Mouse (Mus musculus) CH12.LX (cell line): ENCODE measurements around the gene Trappc2l. TPM values are rescaled to one million over a fixed set of nuclear protein-coding genes. Genes with fewer than 3 reads are reported as not detected.
"Not testable (repeated sequence)": the region's sequence is repeated elsewhere in the genome, so short reads cannot be mapped to it uniquely, and the experiment has no call there.

ENCODE experiments used
- DNase-seq: peaks from one replicate; pipeline ENCODE4 v3.0.0-alpha.2; 2013; ENCODE audit errors: extremely low read depth
- H3K27ac ChIP-seq: 2 replicates; pipeline ENCODE4 v1.5.1; 2012; ENCODE audit warnings: low read depth, mild to moderate bottlenecking, control low read depth, moderate library complexity; ENCODE audit not compliant: insufficient read depth
- H3K27me3 ChIP-seq: replicated peaks from 2 replicates; pipeline ENCODE3; 2012; ENCODE audit warnings: inconsistent platforms
- H3K36me3 ChIP-seq, 2 experiments: replicated peaks in 1 of 2; 2 replicates each; pipeline versions ENCODE3 to v1.6.1; 2012; ENCODE audit warnings: inconsistent platforms in 1 of 2, low read length in 1 of 2, mild to moderate bottlenecking in 1 of 2, mixed read lengths in 1 of 2, moderate library complexity in 1 of 2; ENCODE audit not compliant: control insufficient read depth in 1 of 2, insufficient read depth in 1 of 2
- H3K4me1 ChIP-seq, 2 experiments: 2 replicates each; pipeline ENCODE4 v1.6.1; 2012; ENCODE audit warnings: inconsistent platforms in 1 of 2, moderate library complexity in 1 of 2; ENCODE audit not compliant: insufficient read depth in 2 of 2, control insufficient read depth in 1 of 2
- H3K4me2 ChIP-seq: 2 replicates; pipeline ENCODE4 v1.6.1; 2012; ENCODE audit warnings: low read depth, mild to moderate bottlenecking, control low read depth; ENCODE audit not compliant: poor library complexity, insufficient read depth, severe bottlenecking
- H3K4me3 ChIP-seq, 3 experiments: fragments of 150-350 bp in 1 of 3; sonication (generic) in 1 of 3; replicated peaks in 1 of 3; 2 replicates each; pipeline versions ENCODE3 to v1.5.1; 2011 to 2012; ENCODE audit warnings: low read depth in 2 of 3, low read length in 2 of 3, mild to moderate bottlenecking in 2 of 3, moderate library complexity in 2 of 3, control low read depth in 1 of 3, improper control_type of control experiment in 1 of 3, inconsistent platforms in 1 of 3, mixed read lengths in 1 of 3; ENCODE audit not compliant: poor library complexity in 1 of 3
- H3K79me2 ChIP-seq: replicated peaks from 2 replicates; pipeline ENCODE4 v1.6.1; 2012; ENCODE audit warnings: mild to moderate bottlenecking, moderate library complexity; ENCODE audit not compliant: control insufficient read depth, poor library complexity, insufficient read depth, severe bottlenecking; ENCODE audit errors: extremely low read depth
- H3K9ac ChIP-seq: 2 replicates; pipeline ENCODE4 v1.6.1; 2012; ENCODE audit warnings: low read depth, mild to moderate bottlenecking, control low read depth, moderate library complexity; ENCODE audit not compliant: insufficient read depth
- H3K9me3 ChIP-seq: replicated peaks from 2 replicates; pipeline ENCODE3; 2012; ENCODE audit warnings: low read length, inconsistent platforms, mixed read lengths
- BHLHE40 ChIP-seq: IDR thresholded peaks from 2 replicates; pipeline ENCODE4 v1.6.1; 2011; ENCODE audit warnings: mild to moderate bottlenecking, low read depth, low read length, improper control_type of control experiment
- CHD2 ChIP-seq: IDR thresholded peaks from 2 replicates; pipeline ENCODE4 v1.6.1; 2011; ENCODE audit warnings: low read length, improper control_type of control experiment
- ELF1 ChIP-seq: IDR thresholded peaks from 2 replicates; pipeline ENCODE4 v1.6.1; 2014; ENCODE audit warnings: low read depth, mild to moderate bottlenecking, inconsistent platforms, low read length, improper control_type of control experiment
- ETS1 ChIP-seq: conservative IDR thresholded peaks from 2 replicates; pipeline ENCODE4 v1.6.1; 2012; ENCODE audit warnings: low read depth, mild to moderate bottlenecking, inconsistent platforms, low read length, improper control_type of control experiment, moderate library complexity
- GABPA ChIP-seq: IDR thresholded peaks from 2 replicates; pipeline ENCODE4 v1.6.1; 2012; ENCODE audit warnings: low read depth, low read length, improper control_type of control experiment, inconsistent platforms; ENCODE audit not compliant: insufficient replicate concordance
- HCFC1 ChIP-seq: IDR thresholded peaks from 2 replicates; pipeline ENCODE4 v1.6.1; 2012; ENCODE audit warnings: low read depth, mild to moderate bottlenecking, inconsistent platforms, low read length, improper control_type of control experiment
- JUN ChIP-seq: IDR thresholded peaks from 2 replicates; pipeline ENCODE4 v1.6.1; 2011; ENCODE audit warnings: low read depth, mild to moderate bottlenecking, low read length, improper control_type of control experiment, moderate library complexity; ENCODE audit not compliant: insufficient read depth
- MEF2A ChIP-seq: IDR thresholded peaks from 2 replicates; pipeline ENCODE4 v1.6.1; 2014; ENCODE audit warnings: low read depth, mild to moderate bottlenecking, inconsistent platforms, low read length, improper control_type of control experiment, borderline replicate concordance
- MYC ChIP-seq: IDR thresholded peaks from 2 replicates; pipeline ENCODE4 v1.6.1; 2011; ENCODE audit warnings: low read depth, mild to moderate bottlenecking, improper control_type of control experiment, low read length
- NRF1 ChIP-seq: IDR thresholded peaks from 2 replicates; pipeline ENCODE4 v1.6.1; 2014; ENCODE audit warnings: low read depth, mild to moderate bottlenecking, inconsistent platforms, low read length, improper control_type of control experiment, moderate library complexity
- POLR2A ChIP-seq: IDR thresholded peaks from 2 replicates; pipeline ENCODE4 v1.6.1; 2011; ENCODE audit warnings: low read depth, mild to moderate bottlenecking, improper control_type of control experiment, low read length
- UBTF ChIP-seq: IDR thresholded peaks from 2 replicates; pipeline ENCODE4 v1.6.1; 2012; ENCODE audit warnings: low read depth, mild to moderate bottlenecking, inconsistent platforms, low read length, improper control_type of control experiment, moderate library complexity
- ZNF384 ChIP-seq: IDR thresholded peaks from 2 replicates; pipeline ENCODE4 v1.6.1; 2012; ENCODE audit warnings: low read depth, low read length, improper control_type of control experiment, inconsistent platforms
- dilution Hi-C: fragments of 300-500 bp; cut with MboI; formaldehyde crosslinking; loops from 2 replicates; pipeline ENCODE4 v1.14.3; 2020; ENCODE audit warnings: low sequenced_read_pairs; ENCODE audit not compliant: extremely low pct_unique_long_range_greater_than_20kb, extremely low pct_ligation_motif_present
- in situ Hi-C: fragments of 300-500 bp; cut with MboI; formaldehyde crosslinking; loops from 3 replicates; pipeline ENCODE4 v1.14.3; 2019; ENCODE audit warnings: low sequenced_read_pairs, low pct_ligation_motif_present, low pct_unique_long_range_greater_than_20kb, mixed read lengths
- polyA plus RNA-seq: library from polyadenylated mRNA; unstranded; fragments of >175 nt; gene quantifications from 2 replicates; pipeline ENCODE4 v1.2.1, GENCODE M21; 2012; ENCODE audit warnings: low read depth; ENCODE audit not compliant: insufficient read length
- total RNA-seq, 2 experiments: library from RNA; depleted of rRNA; stranded (reverse); fragments of 300-350 nt in 1 of 2; fragments of >200 nt in 1 of 2; gene quantifications; 2 replicates each; pipeline ENCODE4 v1.2.3; 2012 to 2014

Gene Trappc2l
- total and polyA plus RNA-seq, 3 experiments, result 15.7 to 67.0 (median 36.0) TPM

DNA sequence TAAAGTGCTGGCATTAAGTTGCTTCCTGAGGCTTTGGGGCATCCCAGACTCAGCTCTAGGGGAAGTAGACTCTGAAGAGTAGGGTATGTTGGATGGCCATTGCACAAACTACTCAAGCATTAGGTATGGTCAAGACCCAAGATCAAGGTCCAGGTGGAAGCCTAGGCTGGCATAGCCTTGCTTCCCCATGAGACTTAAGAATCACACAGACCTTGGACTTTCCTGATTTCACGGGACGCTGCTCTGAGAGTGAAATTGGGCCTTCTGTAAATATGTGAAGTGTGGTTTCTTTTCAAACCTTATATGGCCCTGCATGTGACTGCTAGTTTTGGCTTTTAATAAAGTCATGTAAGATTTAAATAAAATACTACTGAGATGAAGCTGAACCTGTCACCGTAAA is 38.7 kb upstream of the Trappc2l start:
- no peak overlapping the region for H3K4me2 ChIP-seq
- H3K9me3 ChIP-seq, result no peaks in the 10 kb centered on the region
- H3K9ac ChIP-seq, result no peak overlapping the region
- H3K4me3 ChIP-seq, result no peak overlapping the region
- H3K79me2 ChIP-seq, result peaks cover 30% of the 10 kb centered on the region
- H3K4me1 ChIP-seq, result peaks cover 20 to 52% of the 10 kb centered on the region in 2 experiments
- DNase-seq, result no peak
- H3K27me3 ChIP-seq, result no peaks in the 10 kb centered on the region
- peaks cover 42 to 70% of the 10 kb centered on the region in 2 experiments for H3K36me3 ChIP-seq
- peak overlapping the region; percentile 26; the same call in 1 of the 2 replicates for H3K27ac ChIP-seq
- in situ Hi-C loops, result no loop called here
- dilution Hi-C loops, result no loop called here
- TF ChIP-seq HCFC1, result no peak
- TF ChIP-seq ELF1, result no peak
- no peak for TF ChIP-seq NRF1
- no peak for TF ChIP-seq JUN
- TF ChIP-seq UBTF, result no peak

DNA sequence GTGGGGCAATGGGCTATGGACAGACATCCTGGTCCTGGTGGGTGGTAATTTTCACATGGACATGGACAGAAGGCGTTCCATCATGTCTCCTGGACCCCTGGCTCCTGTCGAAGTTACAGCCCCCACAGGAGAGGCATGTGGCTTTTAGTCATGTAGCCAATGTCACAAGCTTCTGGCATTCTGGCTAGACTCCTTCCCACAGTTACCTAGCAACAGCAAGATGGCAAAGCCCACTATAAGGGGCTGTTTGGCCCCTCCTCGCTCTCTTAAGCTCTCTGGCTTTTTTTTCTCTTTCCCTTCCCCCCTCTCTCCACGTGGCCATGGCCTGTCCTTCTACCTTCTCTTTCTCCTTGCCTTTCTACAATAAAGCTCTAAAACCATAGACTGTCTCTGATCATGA is 38.3 kb upstream of the Trappc2l start:
- H3K4me3 ChIP-seq, H3K9ac ChIP-seq, dilution Hi-C loops, H3K27ac ChIP-seq, H3K9me3 ChIP-seq, H3K4me2 ChIP-seq, DNase-seq, H3K27me3 ChIP-seq, in situ Hi-C loops: not testable (repeated sequence)
- Histone ChIP-seq H3K4me1 (peaks cover 20 to 52% of the 10 kb centered on the region in 2 experiments), H3K79me2 (peaks cover 30% of the 10 kb centered on the region), H3K36me3 (peaks cover 42 to 73% of the 10 kb centered on the region in 2 experiments)
- TF ChIP-seq MYC, result 0 out of 2 replicates have a peak, but pooled peaks have one; percentile 20

DNA sequence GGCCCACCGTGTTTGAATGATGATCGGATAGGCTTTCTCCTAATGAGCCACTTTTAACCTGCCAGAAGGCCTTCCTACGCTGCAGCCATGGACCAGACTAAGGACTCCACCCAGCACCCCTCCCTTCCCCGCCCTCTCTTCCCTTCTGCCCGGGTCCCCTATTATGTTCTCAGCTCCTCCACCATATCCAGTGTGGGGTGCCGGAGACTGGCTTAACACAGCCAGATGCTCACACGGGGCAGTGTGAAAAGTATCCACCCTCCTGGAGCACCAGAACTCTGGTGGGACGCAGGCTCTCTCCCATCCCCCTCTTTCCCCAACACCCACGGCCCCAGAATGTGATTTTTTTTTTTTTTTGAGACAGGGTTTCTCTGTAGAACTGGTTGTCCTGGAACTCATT is 37.9 kb upstream of the Trappc2l start:
- Histone ChIP-seq H3K4me3 (no peak overlapping the region), H3K79me2 (peaks cover 30% of the 10 kb centered on the region), H3K27me3 (no peaks in the 10 kb centered on the region), H3K27ac (no peak overlapping the region), H3K9ac (no peak overlapping the region), H3K4me1 (peaks cover 20 to 52% of the 10 kb centered on the region in 2 experiments), H3K9me3 (no peaks in the 10 kb centered on the region), H3K36me3 (peaks cover 45 to 77% of the 10 kb centered on the region in 2 experiments), H3K4me2 (no peak overlapping the region)
- in situ Hi-C loops (no loop called here), dilution Hi-C loops (no loop called here)
- DNase-seq, result no peak
- no peak for TF ChIP-seq GABPA
- TF ChIP-seq ZNF384, result peak; percentile 29; the same call in 1 of the 2 replicates
- no peak for TF ChIP-seq MEF2A
- peak; percentile 30; the same call in 1 of the 2 replicates for TF ChIP-seq CHD2
- TF ChIP-seq ETS1, result no peak
- TF ChIP-seq BHLHE40, result no peak
- TF ChIP-seq POLR2A, result no peak; the same call in 1 of the 2 replicates
